Mouse (Mus musculus) A20 (cell line): ENCODE data around the gene Serpina6.

ENCODE experiments used
- DNase-seq: peaks from one replicate; pipeline ENCODE4 v3.0.0-alpha.2; 2011; ENCODE audit warnings: low read depth, low spot score

Gene Serpina6

DNA sequence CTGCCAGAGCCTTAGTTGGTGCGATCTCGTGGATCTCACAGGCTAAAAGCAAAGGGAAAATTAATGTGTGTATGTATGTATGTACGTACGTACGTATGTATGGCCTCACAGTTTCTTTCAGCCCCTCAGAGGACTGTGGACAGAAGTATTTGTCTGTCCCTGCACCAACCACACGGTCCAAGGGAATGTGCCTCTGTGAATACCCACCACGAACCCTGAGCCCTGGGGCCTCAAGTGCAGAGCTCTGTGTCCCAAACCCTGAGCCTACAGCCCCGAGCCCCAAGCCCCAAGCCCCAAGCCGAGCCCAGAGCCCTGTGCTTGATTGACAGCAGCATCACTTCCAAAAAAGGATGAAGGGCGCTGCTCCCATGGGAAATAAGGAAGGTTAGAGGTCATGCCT lies 979 bp upstream of the Serpina6 start:
- no peak for DNase-seq

DNA sequence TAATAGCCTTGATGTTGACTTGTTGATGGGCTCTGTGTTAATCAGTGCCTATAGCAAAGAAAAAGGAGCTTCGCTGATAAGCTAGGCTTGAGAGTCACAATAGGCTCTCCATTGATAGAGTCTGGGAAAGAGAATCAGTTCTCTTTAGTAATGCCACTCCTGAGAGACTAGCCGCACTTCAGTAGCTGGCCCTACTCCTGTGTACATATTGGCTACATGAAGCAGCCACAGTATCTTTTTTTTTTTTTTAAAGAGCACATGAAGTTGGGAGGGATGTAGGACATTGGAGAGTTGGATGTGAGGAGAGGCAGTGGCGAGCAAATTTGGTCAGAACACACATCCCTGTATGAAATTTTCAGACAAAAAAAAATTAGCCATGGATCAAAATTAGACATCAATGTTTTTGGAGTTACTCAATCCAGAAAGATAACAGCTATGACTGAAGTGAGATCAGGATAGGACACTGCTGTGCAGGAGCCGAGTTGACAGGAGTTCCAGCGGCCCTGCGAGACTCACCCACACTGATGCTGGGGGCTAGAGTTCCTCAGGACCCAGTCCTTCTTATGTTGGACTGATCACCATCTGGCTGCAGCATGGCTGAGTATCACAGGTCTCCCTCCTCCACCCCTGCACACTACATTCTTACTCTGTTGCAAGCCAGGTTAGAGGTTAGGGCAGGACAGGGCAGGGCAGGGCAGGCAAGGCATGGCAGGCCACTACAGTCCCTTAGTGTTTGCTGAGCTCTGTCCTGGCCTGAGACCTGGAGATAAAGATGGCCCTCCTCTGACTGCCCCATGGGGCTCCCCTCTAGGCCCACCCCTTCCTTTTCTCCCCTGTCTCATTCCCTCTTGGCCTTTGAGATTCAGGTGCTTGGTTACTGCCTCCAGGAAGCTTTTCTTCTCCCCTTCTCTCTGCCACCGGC lies 1.6 kb downstream of the Serpina6 start:
- no peak for DNase-seq

DNA sequence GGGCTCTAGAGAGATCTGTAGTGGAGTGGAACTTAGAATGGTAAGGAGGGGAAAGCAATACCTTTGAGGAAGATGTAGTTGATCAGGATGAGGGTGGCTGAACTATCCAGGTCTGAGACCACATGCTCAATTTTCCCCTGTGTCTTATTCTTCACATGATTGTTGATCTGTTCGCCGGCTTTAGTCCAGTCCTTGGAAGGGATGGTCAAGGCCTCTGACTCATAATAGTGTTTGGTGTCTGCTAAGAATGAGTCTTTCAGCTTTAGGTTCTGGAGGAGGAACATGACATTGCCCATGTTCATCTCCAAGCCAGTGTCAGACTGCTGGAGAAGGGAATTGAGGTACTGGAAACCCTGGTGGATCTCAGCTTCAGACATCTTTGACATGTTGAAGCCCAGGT lies 3.2 kb downstream of the Serpina6 start:
- no peak for DNase-seq

DNA sequence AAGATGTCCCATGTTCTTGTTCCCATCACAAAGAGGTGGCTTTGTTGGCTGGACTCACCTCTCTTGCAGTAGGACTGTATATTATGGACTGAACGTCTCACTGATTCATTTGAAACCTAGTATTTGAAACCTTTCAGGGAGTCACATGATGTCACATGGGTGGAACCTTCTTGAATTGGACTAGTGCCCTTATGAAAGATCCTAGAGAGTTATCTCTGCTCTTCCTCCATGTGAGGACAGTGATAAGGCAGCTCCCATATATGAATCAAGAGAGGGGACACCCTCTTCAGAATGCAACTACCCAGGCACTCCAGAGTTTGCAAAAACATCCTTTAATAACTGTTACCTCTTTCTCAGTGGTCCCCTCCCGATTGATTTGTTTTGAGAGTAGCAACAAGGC lies 10.7 kb downstream of the Serpina6 start:
- DNase-seq, result no peak

DNA sequence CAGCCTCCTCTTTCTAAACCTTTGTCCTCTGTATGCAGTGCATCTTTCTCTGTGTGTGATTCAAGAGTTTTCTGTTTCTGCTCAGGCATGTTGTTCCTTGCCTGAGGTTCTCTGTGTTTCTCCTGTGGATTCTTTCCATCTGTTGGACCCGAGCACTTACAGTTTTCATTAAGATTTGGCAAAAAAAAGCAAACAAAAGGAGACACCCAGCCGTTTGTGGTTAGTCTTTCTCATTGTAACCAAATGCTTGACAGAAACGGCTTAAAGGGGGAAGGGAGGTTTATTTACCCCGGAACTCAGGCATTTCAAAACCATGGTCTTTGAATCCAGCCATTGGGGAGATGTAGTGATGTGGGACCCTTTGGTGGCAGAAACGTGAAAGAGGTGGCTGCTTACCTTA lies 12.4 kb downstream of the Serpina6 start:
- no peak for DNase-seq

DNA sequence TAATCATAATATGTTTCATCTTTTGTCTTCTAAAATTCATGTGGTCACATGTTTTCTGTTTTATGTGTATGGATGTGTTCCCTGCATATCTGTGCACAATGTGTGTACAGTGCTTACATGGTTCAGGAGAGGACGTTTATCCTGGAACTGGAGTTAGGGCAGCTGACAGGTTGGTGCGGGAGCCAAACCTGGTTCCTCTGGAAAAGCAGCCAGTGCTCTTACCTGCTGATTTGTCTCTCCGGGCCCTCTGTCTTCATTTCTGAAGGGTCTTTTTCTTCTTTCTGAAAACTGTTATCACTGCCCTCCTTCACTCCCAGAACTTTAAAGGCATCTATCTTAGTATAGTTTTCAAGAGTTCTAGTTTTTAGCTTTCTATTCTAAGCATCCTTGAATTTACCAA lies 13.2 kb downstream of the Serpina6 start:
- DNase-seq, result no peak

DNA sequence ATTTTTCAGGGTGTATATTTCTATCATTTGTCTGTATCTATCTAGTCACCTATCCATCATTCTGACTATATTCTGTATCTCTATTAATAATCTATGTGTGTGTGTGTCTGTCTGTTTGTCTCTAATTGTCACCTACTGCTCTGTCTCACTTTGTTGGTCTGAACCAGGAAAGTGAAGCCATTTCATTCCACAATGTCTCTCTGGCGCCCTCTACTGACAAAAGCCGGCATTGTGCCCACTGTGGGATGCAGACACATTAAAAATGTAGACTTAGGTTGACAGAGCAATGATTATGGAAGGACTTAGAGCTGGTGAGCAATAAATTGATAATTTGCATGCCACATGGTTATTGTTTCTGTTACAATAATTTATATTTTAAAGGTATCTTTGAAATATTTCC lies 13.7 kb downstream of the Serpina6 start:
- peak; percentile 57 for DNase-seq

DNA sequence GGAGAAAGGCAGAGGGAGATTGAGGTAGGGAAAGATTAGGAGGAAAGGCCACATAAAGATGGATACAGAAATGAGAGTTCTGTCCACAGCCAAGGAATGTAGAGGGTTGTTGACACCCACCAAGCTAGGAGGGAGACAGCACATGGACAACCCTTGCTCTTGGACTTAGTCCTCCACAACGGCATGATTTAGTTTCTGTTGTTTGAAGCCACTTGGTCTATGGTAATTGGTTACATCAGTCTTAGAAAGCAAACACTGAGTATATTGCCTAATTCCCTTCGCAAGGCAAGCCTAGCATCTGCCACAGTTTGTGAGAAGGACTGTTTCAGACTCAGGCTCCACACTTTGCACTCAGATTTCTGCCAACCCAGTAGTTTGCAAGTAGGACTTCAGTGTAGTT lies 21.2 kb downstream of the Serpina6 start:
- no peak for DNase-seq

DNA sequence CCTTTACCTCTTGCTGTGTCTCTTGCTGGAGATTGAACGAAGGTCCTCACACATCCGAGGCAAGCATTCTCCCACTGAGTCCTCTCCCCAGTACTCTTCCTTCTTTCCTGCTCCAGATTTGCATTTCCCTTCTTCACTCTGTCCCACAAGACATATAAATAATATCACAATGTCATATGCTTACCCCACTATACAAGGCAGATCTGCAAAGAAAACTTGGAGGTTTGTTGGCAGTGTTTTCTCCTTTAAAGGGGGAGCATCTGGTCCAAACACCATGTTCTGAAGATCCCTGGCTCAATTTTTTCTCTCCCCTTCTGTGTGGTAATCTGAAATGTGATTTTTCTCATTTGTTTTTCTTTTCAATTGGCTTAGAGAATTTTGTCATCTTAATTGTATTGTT lies 22.6 kb downstream of the Serpina6 start:
- DNase-seq, result no peak

DNA sequence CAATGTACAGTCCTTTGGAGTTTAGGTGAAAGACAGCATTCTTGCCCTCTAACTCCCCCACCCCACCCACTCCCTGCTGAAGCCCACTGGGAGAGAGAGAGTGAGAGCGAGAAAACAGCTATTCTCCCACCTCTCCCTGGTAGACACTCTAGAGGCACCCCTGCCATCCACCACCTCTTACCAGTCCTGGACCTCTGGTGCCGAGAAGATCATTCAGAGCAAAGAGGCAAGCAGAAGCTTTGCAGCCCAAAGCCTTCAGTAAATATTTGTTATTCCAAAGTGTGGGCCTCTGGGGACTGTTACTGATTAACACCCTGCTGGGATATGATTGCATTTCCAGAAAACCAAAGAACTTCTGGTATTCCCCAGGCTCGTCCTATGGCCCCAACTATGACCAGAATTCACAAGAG lies 25.8 kb downstream of the Serpina6 start, which contains the start of gene Serpina10:
Gene Serpina10, minus strand, starts transcription at position 242 of the 410 bp plus-strand sequence.
- DNase-seq, result no peak

DNA sequence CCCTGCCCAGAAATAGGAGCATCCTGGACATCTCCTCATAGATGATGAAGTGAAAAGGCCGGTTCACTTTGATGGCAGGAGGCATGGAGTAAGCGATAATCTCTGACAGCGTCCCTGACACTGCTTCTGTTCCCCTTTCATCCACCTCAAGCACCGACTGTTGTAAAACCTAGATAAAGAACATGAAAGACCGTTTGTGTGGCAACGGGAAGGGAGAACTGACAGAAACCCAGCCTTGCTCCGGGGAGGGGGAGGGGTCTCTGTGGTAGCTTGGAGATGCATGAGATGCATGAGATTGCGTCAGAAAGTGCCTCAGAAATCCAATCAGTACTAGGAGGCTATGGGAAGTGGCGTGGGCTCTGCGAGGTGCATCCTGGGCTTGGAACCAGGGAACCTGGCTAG lies 40.2 kb downstream of the Serpina6 start:
- no peak for DNase-seq

DNA sequence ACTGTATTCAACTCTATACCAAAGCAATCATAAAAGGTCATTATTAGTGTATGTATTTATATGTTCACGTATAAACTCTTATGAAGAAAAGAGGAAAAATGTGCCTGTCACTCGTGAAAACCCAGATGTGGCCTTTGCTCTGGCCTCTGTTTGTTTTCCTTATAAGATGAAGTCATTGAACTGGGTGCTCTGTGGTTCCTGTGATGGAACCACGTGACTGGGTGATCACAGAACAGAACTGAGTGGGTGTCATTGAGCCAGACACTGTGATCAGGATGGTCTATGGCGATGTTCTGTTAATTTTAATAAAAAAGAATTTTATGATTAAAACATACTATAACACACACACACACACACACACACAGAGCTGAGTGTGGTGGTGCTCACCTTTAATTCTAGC lies 41.3 kb downstream of the Serpina6 start:
- DNase-seq, result no peak

DNA sequence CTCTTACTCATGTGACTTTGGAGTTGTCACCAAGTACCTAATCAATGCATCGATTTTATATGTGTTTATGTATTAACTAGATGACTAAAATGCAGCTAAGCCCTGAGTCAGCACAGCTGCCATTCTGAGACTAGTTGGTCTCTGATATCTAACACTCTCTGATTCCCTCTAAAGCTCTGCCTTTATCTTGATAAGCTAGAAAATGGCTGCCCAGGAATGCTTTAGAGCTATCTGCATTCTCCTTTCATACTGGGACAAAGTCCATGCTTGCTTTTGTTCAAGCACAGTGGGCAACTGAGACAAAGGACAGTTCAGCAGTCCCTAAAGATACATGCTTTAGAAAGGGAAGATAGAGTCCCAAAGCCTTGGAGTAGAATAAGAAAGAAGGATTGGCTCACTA lies 41.9 kb downstream of the Serpina6 start:
- DNase-seq, result no peak

DNA sequence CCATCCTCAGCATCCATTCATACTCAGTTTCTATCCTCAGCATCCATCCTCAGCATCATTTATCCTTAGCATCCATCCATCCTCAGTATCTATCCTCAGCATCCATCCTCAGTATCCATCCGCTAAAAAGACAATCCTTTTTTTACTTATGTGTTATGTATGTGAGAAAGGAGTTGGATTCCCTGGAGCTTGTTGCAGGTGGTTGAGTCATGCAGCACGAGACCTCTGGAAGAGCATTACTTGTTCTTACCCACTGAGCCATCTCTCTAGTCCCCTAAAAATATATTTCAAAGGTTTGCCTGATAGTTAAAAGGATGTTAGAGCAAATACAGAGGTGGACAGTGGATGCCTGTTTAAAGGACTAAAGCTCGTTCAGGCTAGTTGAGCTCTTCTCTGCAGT lies 55.2 kb downstream of the Serpina6 start:
- DNase-seq, result no peak

DNA sequence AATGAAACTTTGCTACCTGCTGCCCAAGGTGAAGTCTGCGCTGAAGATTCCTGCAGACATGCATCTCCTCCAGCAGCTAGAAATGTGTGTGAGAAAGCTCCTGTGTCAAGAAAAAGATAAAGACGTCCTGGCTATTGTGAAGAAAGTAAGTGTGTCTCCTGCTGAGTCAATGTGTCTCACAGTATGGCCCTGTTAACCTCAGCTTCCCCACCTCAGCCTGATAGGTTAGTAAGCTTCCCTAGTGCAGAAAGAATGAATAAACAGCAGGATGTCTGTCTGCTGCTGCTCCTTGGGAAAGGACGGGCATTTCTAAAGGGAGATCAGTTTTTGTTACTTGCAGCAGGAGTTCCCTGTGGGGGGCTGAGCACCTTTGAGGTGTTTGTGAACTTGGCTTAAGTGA lies 56.6 kb downstream of the Serpina6 start:
- DNase-seq, result no peak

DNA sequence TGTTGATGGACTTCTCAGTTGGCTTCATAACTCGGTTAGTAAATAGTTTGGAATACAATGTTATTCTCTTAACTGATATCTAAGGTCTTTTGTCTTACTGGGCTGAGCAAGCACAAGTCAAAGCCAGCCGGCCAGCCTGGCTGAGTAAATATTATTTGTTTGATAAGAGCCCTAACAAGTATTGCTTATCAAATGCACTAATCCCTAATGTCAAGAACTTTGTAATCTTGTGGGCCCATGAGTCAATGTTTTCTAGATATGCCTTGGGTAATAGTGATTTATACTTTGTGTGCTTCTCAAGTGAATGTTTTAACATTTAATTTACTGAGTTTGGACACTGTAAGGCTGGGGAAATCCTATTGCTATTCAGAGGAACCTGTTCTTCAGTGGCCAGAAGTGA lies 58.6 kb downstream of the Serpina6 start:
- DNase-seq, result no peak
